In genomic region chr7:16924037-16924834, GRCm38 (mm10) we compare ENCODE assay signal across 8 mouse cellular contexts. TPM values are rescaled to one million over a fixed set of nuclear protein-coding genes. Genes with fewer than 3 reads are reported as not detected.
DNase-seq lines count a peak whose midpoint lies in the region; ATAC-seq lines count a peak whose summit lies in the region.

TSS of gene Calm3 (minus strand) at chr7:16924114.

- peak; percentile 85 for ATAC-seq in CD4-positive, CD25-positive, alpha-beta regulatory T cell, adult 4 months
- ATAC-seq in heart, embryonic 14.5 days (ENCODE audit: insufficient number of reproducible peaks, insufficient read depth, low FRiP score, low read depth): peak; percentile 91
- peak; percentile 85 for ATAC-seq in liver, embryonic 13.5 days (ENCODE audit: low read depth)
- peak; percentile 92 for ATAC-seq in stomach, embryonic 16.5 days (ENCODE audit: insufficient read depth, low FRiP score)

- no peaks in the 10 kb centered on the region for H3K27me3 ChIP-seq in heart, embryonic 14.5 days (ENCODE audit: control insufficient read depth, insufficient read depth, low read length)
- no peaks in the 10 kb centered on the region for H3K27me3 ChIP-seq in liver, embryonic 13.5 days
- H3K27me3 ChIP-seq in stomach, embryonic 16.5 days (ENCODE audit: control insufficient read depth, insufficient read depth, low read length): no peaks in the 10 kb centered on the region

- peak within 1 kb of the TSS; percentile 95 to 100 for H3K27ac ChIP-seq in heart, embryonic 14.5 days (replicated peaks in 1 of 2; ENCODE audit: control insufficient read depth in 1 of 2, insufficient read depth in 1 of 2, low read depth in 2 of 2, low read length in 2 of 2)
- peak within 1 kb of the TSS; percentile 94 for H3K27ac ChIP-seq in liver, embryonic 13.5 days
- H3K27ac ChIP-seq in stomach, embryonic 16.5 days (ENCODE audit: low read length): peak within 1 kb of the TSS; percentile 95

- H3K4me3 ChIP-seq in heart, embryonic 14.5 days (ENCODE audit: control insufficient read depth in 1 of 2, insufficient read depth in 1 of 2, low read depth in 1 of 2, low read length in 2 of 2): peak within 1 kb of the TSS; percentile 89 to 96
- peak within 1 kb of the TSS; percentile 96 for H3K4me3 ChIP-seq in liver, embryonic 13.5 days (replicated peaks)
- H3K4me3 ChIP-seq in stomach, embryonic 16.5 days (replicated peaks; ENCODE audit: low read length): peak within 1 kb of the TSS; percentile 90

- H3K4me2 ChIP-seq in heart, embryonic 14.5 days (ENCODE audit: low read length): peak within 1 kb of the TSS; percentile 93
- H3K4me2 ChIP-seq in liver, embryonic 13.5 days: peak within 1 kb of the TSS; percentile 92
- peak within 1 kb of the TSS; percentile 95 for H3K4me2 ChIP-seq in stomach, embryonic 16.5 days (ENCODE audit: low read depth, low read length)

- peak within 1 kb of the TSS; percentile 99 for H3K9ac ChIP-seq in heart, embryonic 14.5 days (ENCODE audit: low read length)
- H3K9ac ChIP-seq in liver, embryonic 13.5 days: peak within 1 kb of the TSS; percentile 99
- H3K9ac ChIP-seq in stomach, embryonic 16.5 days (ENCODE audit: low read length): peak within 1 kb of the TSS; percentile 95

- H3K36me3 ChIP-seq in heart, embryonic 14.5 days (ENCODE audit: control insufficient read depth, insufficient read depth, low read length): peaks cover 27% of the 10 kb centered on the region
- H3K36me3 ChIP-seq in liver, embryonic 13.5 days: peaks cover 23% of the 10 kb centered on the region
- H3K36me3 ChIP-seq in stomach, embryonic 16.5 days (ENCODE audit: control insufficient read depth, insufficient read depth, low read length): no peaks in the 10 kb centered on the region; the same call in 1 of the 2 replicates

- H3K4me1 ChIP-seq in heart, embryonic 14.5 days (ENCODE audit: control insufficient read depth in 2 of 2, insufficient read depth in 2 of 2, low read length in 2 of 2): peaks cover 18 to 36% of the 10 kb centered on the region in 2 experiments
- peaks cover 46% of the 10 kb centered on the region for H3K4me1 ChIP-seq in liver, embryonic 13.5 days (replicated peaks)
- H3K4me1 ChIP-seq in stomach, embryonic 16.5 days (ENCODE audit: control insufficient read depth, insufficient read depth, low read length): peaks cover 33% of the 10 kb centered on the region

- no peaks in the 10 kb centered on the region for H3K9me3 ChIP-seq in heart, embryonic 14.5 days (ENCODE audit: control insufficient read depth, low read length)
- no peaks in the 10 kb centered on the region for H3K9me3 ChIP-seq in liver, embryonic 13.5 days (replicated peaks)
- H3K9me3 ChIP-seq in stomach, embryonic 16.5 days (replicated peaks; ENCODE audit: control insufficient read depth, low read length): no peaks in the 10 kb centered on the region

- DNase-seq in c-Kit-negative CD71-positive TER-119-positive erythroid progenitor cells, embryonic 14.5 days (ENCODE audit: low read depth, low spot score): peak; percentile 98
- DNase-seq in fibroblast of lung, adult 2 months (ENCODE audit: low read depth): peak; percentile 98
- DNase-seq in kidney, postnatal 14 days: peak; percentile 100
- peak; percentile 99 for DNase-seq in liver, embryonic 13.5 days
- DNase-seq in neural tube, embryonic 10.5 days (ENCODE audit: extremely low spot score, low spot score): peak; percentile 100

- WGBS in heart, embryonic 14.5 days: 2% methylated on average over 60 of the region's 64 CpGs
- under 1% methylated on average over 62 of the region's 64 CpGs for WGBS in liver, embryonic 13.5 days (ENCODE audit: insufficient replicate concordance)
- 2% methylated on average over 64 of the region's 64 CpGs for WGBS in stomach, embryonic 16.5 days

RNA-seq across cellular contexts. Expression of gene Calm3, which starts in this region (rescaled TPM):
- polyA plus RNA-seq in CD4-positive, CD25-positive, alpha-beta regulatory T cell, adult 4 months (2017; shearing (Covaris generic)): 100 to 1,000 TPM in 1 of 2 experiments, 10 to 100 TPM in 1; 48.5 to 103 TPM
- polyA plus RNA-seq in heart, embryonic 14.5 days (2014; fragmentation: Nextera tagmentation; extraction: Ambion mirVana): 119 and 152 TPM in 2 replicates
- polyA plus RNA-seq in liver, embryonic 13.5 days (2015; fragmentation: Nextera tagmentation; extraction: Ambion mirVana): 92.0 and 102 TPM in 2 replicates
- 120 and 126 TPM in 2 replicates for polyA plus RNA-seq in stomach, embryonic 16.5 days (2015; fragmentation: Nextera tagmentation; extraction: Ambion mirVana)

Comparison
In these comparisons a context has a peak if more than half of its experiments do, and no peak if none do; other contexts are left out.
1. Peak in every context shown above with its lines: DNase-seq, ATAC-seq, H3K4me3 ChIP-seq and H3K27ac ChIP-seq.